Mouse (Mus musculus): ENCODE results near the gene Itprip.

DNA sequence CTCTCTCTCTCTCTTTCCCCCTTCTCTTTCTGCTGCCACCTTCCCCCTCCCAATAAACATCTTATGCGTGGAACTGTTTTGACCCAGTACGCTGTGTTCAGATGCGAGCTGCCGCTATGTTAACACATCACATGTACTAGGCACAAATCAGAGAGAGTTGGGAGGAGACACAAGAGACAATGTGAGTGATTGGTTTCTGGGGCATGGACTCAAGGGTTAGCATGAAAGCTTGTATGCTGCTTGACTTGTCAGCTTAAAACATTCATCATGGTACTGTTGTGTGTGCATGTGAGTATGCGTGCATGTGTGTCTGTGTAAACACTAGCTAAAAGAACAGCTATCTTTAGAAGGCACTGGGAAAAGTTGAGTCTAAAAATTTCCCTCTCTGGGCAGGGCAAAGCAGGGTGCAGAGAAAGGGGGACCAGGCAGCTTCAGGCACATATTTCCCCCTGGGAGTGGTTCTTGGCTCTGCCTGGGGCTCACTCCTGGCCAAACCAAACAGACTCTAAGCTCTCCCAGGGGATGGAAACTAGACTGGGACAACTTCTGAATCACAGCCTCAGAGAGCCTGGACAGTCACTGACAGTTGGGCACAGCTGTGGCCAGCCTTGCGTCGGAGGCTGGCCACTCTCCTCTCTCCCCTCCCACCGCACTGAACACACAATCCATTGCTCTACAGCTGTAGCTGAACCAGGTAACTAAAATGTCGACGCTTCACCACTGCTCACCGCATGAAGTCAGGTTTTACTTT lies 27.4 kb downstream of the Itprip start:
- TF ChIP-seq CTCF (IDR thresholded peaks at IDR 0.05; ENCODE audit: low read depth) = no peak
- no peak for TF ChIP-seq EP300 (IDR thresholded peaks at IDR 0.05; ENCODE audit: low read depth)
